Mouse (Mus musculus) intestine, postnatal 0 days (tissue): ENCODE results near the gene Drg2. TPM values are rescaled to one million over a fixed set of nuclear protein-coding genes. Genes with fewer than 3 reads are reported as not detected.

ENCODE experiments used
- ATAC-seq: fragments of 200-750 bp; cut with Nextera tagmentation; 2 replicates; pipeline ENCODE4 v1.8.0; 2017; ENCODE audit warnings: mild to moderate bottlenecking, moderate TSS enrichment, moderate library complexity
- H3K27ac ChIP-seq: fragments of 300-500 bp; sonication (generic); 2 replicates; pipeline ENCODE4 v1.5.1; 2014; ENCODE audit warnings: mild to moderate bottlenecking, low read depth, low read length, moderate library complexity
- H3K27me3 ChIP-seq: fragments of 300-500 bp; sonication (generic); replicated peaks from 2 replicates; pipeline ENCODE4 v1.6.1; 2014; ENCODE audit warnings: low read length, mixed read lengths; ENCODE audit not compliant: control insufficient read depth, insufficient read depth
- H3K36me3 ChIP-seq: fragments of 300-500 bp; sonication (generic); 2 replicates; pipeline ENCODE4 v1.6.1; 2014; ENCODE audit warnings: mild to moderate bottlenecking, moderate library complexity; ENCODE audit not compliant: control insufficient read depth, insufficient read depth
- H3K4me1 ChIP-seq: fragments of 300-500 bp; sonication (generic); replicated peaks from 2 replicates; pipeline ENCODE4 v1.6.1; 2014; ENCODE audit warnings: antibody characterized with exemption, low read length, mixed read lengths; ENCODE audit not compliant: control insufficient read depth, insufficient read depth
- H3K4me2 ChIP-seq: fragments of 300-500 bp; sonication (generic); replicated peaks from 2 replicates; pipeline ENCODE4 v1.6.1; 2014; ENCODE audit warnings: low read depth, mild to moderate bottlenecking, moderate library complexity
- H3K4me3 ChIP-seq: fragments of 300-500 bp; sonication (generic); 2 replicates; pipeline ENCODE4 v1.5.1; 2014; ENCODE audit warnings: low read depth, low read length
- H3K9ac ChIP-seq: fragments of 300-500 bp; sonication (generic); 2 replicates; pipeline ENCODE4 v1.6.1; 2014; ENCODE audit warnings: mild to moderate bottlenecking, low read depth, low read length
- H3K9me3 ChIP-seq: fragments of 300-500 bp; sonication (generic); 2 replicates; pipeline ENCODE4 v1.6.1; 2016; ENCODE audit warnings: mixed run types; ENCODE audit not compliant: control insufficient read depth
- CTCF ChIP-seq: sonication (generic); IDR thresholded peaks from 2 replicates; pipeline ENCODE4 v1.5.1; 2016; ENCODE audit warnings: low read depth, mild to moderate bottlenecking, control low read depth, antibody characterized with exemption, moderate library complexity
- WGBS: fragments of 180-500 bp; shearing (Covaris S2); extraction: QIAGEN DNeasy Blood & Tissue Kit; methylation state at CpG from one replicate; pipeline ENCODE4 v1.1.7; 2014; 5-methylcytosine and 5-hydroxymethylcytosine counted together
- polyA plus RNA-seq: library from polyadenylated mRNA; unstranded; fragments of >200 nt; fragmentation: Nextera tagmentation; extraction: Ambion mirVana; gene quantifications from 2 replicates; pipeline ENCODE4 v1.2.1, GENCODE M21; 2015

The Drg2 gene
- polyA plus RNA-seq, 1 experiment from 2014 or later, result 40.9 TPM

DNA sequence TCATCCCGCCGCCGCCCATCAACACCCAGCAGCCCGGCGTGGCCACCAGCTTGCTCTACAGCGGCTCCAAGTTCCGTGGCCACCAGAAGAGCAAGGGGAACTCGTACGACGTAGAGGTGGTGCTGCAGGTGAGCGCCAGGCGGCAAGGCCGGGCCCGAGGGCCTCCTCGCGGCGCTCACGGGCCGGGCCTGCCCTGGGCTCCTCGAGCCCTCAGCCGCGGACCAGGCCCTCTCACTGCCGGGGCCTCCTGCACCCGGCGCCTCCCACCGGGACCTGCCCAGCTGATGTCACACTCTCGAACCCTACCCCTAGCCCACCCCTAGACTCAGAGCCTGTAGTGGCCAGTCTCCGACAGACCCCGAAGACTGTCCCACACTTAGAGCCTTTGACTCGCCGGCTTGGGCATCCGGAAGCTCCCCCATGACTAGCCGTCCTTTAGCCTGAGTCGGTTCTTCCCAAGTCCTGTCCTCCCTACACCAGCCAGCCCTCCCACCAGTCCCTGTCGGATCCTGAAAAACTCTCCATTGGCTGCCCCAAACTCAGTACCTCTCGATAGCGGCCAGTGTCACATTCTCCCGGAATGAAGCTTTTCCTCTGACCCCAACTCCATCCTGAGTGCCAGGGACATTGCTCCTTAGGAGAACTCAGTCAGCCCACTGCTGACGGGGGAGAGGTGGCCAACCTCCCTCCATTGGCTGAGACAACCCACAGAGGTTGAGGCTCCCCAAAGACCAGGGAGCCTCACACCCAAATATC is 36.5 kb upstream of the Drg2 start, which contains the start of gene Atpaf2:
Atpaf2 (minus strand) TSS at position 741 of the 756 bp plus-strand sequence.
- ATAC-seq, result peak; percentile 29
- H3K4me2 ChIP-seq, result peak within 1 kb of the TSS; percentile 93
- TF ChIP-seq CTCF, result 0 out of 2 replicates have a peak, but pooled peaks have one; percentile 7

DNA sequence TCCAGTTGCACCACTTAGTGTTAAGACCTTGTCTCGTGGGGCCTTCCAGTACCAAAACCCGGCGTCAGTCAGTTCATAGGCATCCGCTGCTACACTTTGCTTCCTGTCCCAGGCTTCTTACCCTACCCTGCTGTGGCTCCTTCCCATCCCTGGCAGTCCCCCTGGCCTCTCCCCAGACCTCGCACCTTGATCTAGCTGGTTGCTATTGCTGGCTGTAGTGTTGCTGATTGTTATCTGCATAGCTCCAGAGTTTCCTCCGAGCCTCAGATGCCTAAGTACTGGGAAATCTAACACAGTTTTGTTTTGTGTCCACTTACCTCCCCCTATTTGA is 36.0 kb upstream of the Drg2 start:
- TF ChIP-seq CTCF, result no peak
- peak; percentile 33 for ATAC-seq
- H3K4me1 ChIP-seq, result peaks cover 3% of the 10 kb centered on the region; the same call in 1 of the 2 replicates
- peak overlapping the region; percentile 95 for H3K27ac ChIP-seq
- 6% methylated on average over 6 of the region's 6 CpGs for whole genome bisulfite sequencing
- no peaks in the 10 kb centered on the region for H3K27me3 ChIP-seq
- H3K4me2 ChIP-seq, result peak overlapping the region; percentile 93
- no peaks in the 10 kb centered on the region; the same call in 1 of the 2 replicates for H3K36me3 ChIP-seq
- H3K9me3 ChIP-seq, result no peaks in the 10 kb centered on the region
- H3K4me3 ChIP-seq, result peak overlapping the region; percentile 85
- peak overlapping the region; percentile 89 for H3K9ac ChIP-seq

More for the DNA sequence above, 36.5 kb upstream of the Drg2 start, which contains the start of gene Atpaf2:
- peak within 1 kb of the TSS; percentile 89 for H3K9ac ChIP-seq
- peak within 1 kb of the TSS; percentile 95 for H3K27ac ChIP-seq
- WGBS, result 0% methylated on average over 34 of the region's 39 CpGs
- peak within 1 kb of the TSS; percentile 85 for H3K4me3 ChIP-seq
- H3K4me1 ChIP-seq, result peaks cover 3% of the 10 kb centered on the region; the same call in 1 of the 2 replicates
- no peaks in the 10 kb centered on the region; the same call in 1 of the 2 replicates for H3K36me3 ChIP-seq
- H3K9me3 ChIP-seq, result no peaks in the 10 kb centered on the region
- no peaks in the 10 kb centered on the region for H3K27me3 ChIP-seq

DNA sequence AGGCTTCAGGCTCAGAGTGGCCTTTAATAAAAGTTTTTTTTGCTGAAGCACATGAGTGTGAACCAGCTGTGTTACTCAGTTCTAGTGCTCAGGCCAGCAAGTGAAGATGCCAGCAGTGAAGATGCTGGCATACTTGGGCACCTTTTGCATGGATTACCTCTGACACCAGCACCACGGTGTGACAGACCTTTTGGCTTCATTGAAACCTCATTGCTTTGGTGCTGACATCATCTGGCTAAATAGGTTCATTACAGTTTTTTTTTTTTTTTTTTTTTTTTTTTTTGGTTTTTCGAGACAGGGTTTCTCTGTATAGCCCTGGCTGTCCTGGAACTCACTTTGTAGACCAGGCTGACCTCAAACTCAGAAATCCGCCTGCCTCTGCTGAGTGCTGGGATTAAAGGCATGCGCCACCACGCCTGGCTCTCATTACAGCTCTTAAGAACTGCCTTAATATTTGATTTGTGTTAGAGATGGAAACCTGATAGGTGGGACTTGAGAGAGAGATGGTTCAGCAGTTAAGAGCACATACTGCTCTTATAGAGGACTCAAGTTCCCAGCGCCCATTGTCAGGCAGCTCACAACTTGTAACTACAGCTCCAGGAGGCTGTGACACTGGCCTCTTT is 32.2 kb upstream of the Drg2 start:
- Histone ChIP-seq H3K9ac (no peak overlapping the region), H3K9me3 (no peaks in the 10 kb centered on the region), H3K4me1 (0 out of 2 replicates have a peak, but pooled peaks cover 1% of the 10 kb centered on the region), H3K36me3 (no peaks in the 10 kb centered on the region; the same call in 1 of the 2 replicates), H3K4me2 (no peak overlapping the region), H3K4me3 (no peak overlapping the region), H3K27me3 (no peaks in the 10 kb centered on the region), H3K27ac (no peak overlapping the region)
- peak; percentile 50 for TF ChIP-seq CTCF
- ATAC-seq, result no peak
- 68% methylated on average over 5 of the region's 6 CpGs for WGBS

DNA sequence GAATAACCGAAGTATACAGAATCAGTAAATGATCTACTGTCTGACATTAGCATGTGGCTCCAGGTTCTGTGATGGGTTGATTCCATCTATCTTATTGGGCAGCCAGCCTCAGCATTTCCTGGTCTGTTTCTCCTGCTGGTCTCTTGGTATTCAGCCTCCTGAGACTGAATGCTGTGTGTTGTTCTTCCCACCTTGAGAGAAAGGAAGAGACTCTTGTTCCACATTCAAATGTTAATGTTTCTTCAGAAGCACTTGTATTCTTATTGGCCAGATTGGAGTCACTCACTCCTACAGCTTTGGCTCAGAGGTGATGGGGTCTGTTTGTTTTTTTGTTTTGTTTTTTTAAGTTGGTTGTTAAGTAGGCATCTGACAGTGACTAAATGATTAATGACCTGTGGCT is 31.4 kb upstream of the Drg2 start:
- TF ChIP-seq CTCF, result no peak
- H3K4me2 ChIP-seq, result no peak overlapping the region
- H3K9ac ChIP-seq, result no peak overlapping the region
- peaks cover 2% of the 10 kb centered on the region; the same call in 1 of the 2 replicates for H3K36me3 ChIP-seq
- H3K4me3 ChIP-seq, result no peak overlapping the region
- 0 out of 2 replicates have a peak, but pooled peaks cover 3% of the 10 kb centered on the region for H3K4me1 ChIP-seq
- H3K27me3 ChIP-seq, result no peaks in the 10 kb centered on the region
- H3K9me3 ChIP-seq, result no peaks in the 10 kb centered on the region
- 64% methylated on average over 1 of the region's 1 CpGs for WGBS
- H3K27ac ChIP-seq, result no peak overlapping the region
- no peak for ATAC-seq

DNA sequence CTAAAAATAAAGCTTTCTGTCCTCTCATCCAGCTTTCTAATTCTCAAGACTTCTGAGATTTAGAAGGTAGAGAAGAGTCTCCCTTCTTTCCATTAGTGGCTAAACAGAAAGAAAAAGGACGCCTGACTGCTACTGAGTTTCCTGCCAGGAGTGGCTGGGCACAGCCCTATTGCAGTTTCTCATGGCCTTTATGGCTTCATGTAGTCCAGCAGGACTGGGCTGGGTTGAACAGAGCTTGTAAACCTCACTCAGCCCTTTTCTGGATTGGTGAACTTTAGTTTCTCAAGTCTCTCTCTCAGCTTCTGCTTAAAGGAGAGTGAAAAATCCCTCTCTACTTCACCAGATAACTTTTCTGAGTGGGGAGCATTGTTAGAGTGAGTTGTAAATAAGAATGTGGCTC is 28.0 kb upstream of the Drg2 start:
- 0 out of 2 replicates have a peak, but pooled peaks cover 3% of the 10 kb centered on the region for H3K4me1 ChIP-seq
- H3K27ac ChIP-seq, result peak overlapping the region; percentile 83
- no peak overlapping the region for H3K4me2 ChIP-seq
- H3K9me3 ChIP-seq, result no peaks in the 10 kb centered on the region
- H3K9ac ChIP-seq, result no peak overlapping the region
- no peak for TF ChIP-seq CTCF
- 32% methylated on average over 1 of the region's 1 CpGs for WGBS
- H3K27me3 ChIP-seq, result no peaks in the 10 kb centered on the region
- H3K36me3 ChIP-seq, result peaks cover 9% of the 10 kb centered on the region
- H3K4me3 ChIP-seq, result no peak overlapping the region
- ATAC-seq, result peak; percentile 58; the same call in 1 of the 2 replicates

DNA sequence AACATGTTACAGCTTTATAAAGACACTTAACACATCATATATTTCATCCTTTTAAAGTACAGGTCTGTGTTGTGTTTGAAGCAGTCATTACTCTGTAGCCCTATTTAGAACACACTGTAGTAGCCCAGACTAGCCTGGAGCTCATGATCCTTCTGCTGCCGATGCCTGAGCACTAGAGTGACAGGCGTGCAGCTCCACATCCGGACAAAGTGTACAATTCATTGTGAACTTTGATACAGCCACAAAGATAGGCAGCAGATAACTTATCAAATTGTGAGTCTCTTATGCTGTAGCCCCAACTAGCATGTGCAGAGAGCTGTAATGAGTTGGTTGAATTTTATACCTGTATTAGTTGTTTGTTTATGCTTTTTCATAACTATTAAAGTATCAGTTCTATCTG is 26.8 kb upstream of the Drg2 start:
- ATAC-seq, result peak; percentile 62

More for the DNA sequence above, 26.8 kb upstream of the Drg2 start:
- no peaks in the 10 kb centered on the region for H3K9me3 ChIP-seq
- WGBS, result 42% methylated on average over 3 of the region's 3 CpGs
- 0 out of 2 replicates have a peak, but pooled peaks cover 3% of the 10 kb centered on the region for H3K4me1 ChIP-seq
- no peak overlapping the region for H3K4me3 ChIP-seq
- no peak overlapping the region for H3K4me2 ChIP-seq
- no peak for TF ChIP-seq CTCF
- no peaks in the 10 kb centered on the region for H3K27me3 ChIP-seq
- H3K9ac ChIP-seq, result no peak overlapping the region
- peak overlapping the region; percentile 83 for H3K27ac ChIP-seq
- H3K36me3 ChIP-seq, result peaks cover 21% of the 10 kb centered on the region
